Mouse (Mus musculus): Measurements from ENCODE around the gene Pcca. TPM values are rescaled to one million over a fixed set of nuclear protein-coding genes. Genes with fewer than 3 reads are reported as not detected.

Pcca gene
- polyA plus RNA-seq, 1 experiment from 2014 or later, result 32.2 TPM

- H3K9ac ChIP-seq (replicated peaks), result no peak overlapping the region
- no peak for ATAC-seq (ENCODE audit: low FRiP score, low read depth)
- H3K36me3 ChIP-seq, result no peaks in the 10 kb centered on the region
- H3K27ac ChIP-seq (replicated peaks), result no peak overlapping the region
- no peak overlapping the region for H3K4me3 ChIP-seq
- no peaks in the 10 kb centered on the region; the same call in 1 of the 2 replicates for H3K4me1 ChIP-seq
- no peaks in the 10 kb centered on the region for H3K27me3 ChIP-seq
- 72% methylated on average over 3 of the region's 3 CpGs for WGBS
- H3K9me3 ChIP-seq, result no peaks in the 10 kb centered on the region
- H3K4me2 ChIP-seq (replicated peaks), result no peak overlapping the region
Measured at GRCm38 (mm10) chr14:122901177-122901576, 367.1 kb downstream of the Pcca start.

GRCm38 (mm10) chr14:122901715-122902114, 367.6 kb downstream of the Pcca start:
- H3K4me3 ChIP-seq, result no peak overlapping the region
- H3K4me2 ChIP-seq (replicated peaks), result no peak overlapping the region
- no peaks in the 10 kb centered on the region for H3K36me3 ChIP-seq
- no peaks in the 10 kb centered on the region; the same call in 1 of the 2 replicates for H3K4me1 ChIP-seq
- 93% methylated on average over 2 of the region's 2 CpGs for WGBS
- no peaks in the 10 kb centered on the region for H3K9me3 ChIP-seq
- no peak overlapping the region for H3K27ac ChIP-seq (replicated peaks)
- no peak overlapping the region for H3K9ac ChIP-seq (replicated peaks)
- H3K27me3 ChIP-seq, result no peaks in the 10 kb centered on the region
- no peak for ATAC-seq (ENCODE audit: low FRiP score, low read depth)

- Histone ChIP-seq H3K27me3 (no peaks in the 10 kb centered on the region), H3K4me3 (no peak overlapping the region), H3K9ac (replicated peaks) (no peak overlapping the region), H3K9me3 (no peaks in the 10 kb centered on the region; the same call in 1 of the 2 replicates), H3K4me1 (no peaks in the 10 kb centered on the region; the same call in 1 of the 2 replicates), H3K4me2 (replicated peaks) (no peak overlapping the region), H3K36me3 (no peaks in the 10 kb centered on the region), H3K27ac (replicated peaks) (no peak overlapping the region)
- ATAC-seq (ENCODE audit: low FRiP score, low read depth), result no peak
- WGBS, result 80% methylated on average over 2 of the region's 2 CpGs
Measured at GRCm38 (mm10) chr14:122902136-122902535, 368.0 kb downstream of the Pcca start.

GRCm38 (mm10) chr14:122902884-122903283, 368.8 kb downstream of the Pcca start:
- Histone ChIP-seq H3K9me3 (peaks cover 4% of the 10 kb centered on the region; the same call in 1 of the 2 replicates), H3K36me3 (no peaks in the 10 kb centered on the region), H3K4me2 (replicated peaks) (no peak overlapping the region), H3K9ac (replicated peaks) (no peak overlapping the region), H3K27ac (replicated peaks) (no peak overlapping the region), H3K27me3 (no peaks in the 10 kb centered on the region), H3K4me3 (no peak overlapping the region), H3K4me1 (no peaks in the 10 kb centered on the region; the same call in 1 of the 2 replicates)
- ATAC-seq (ENCODE audit: low FRiP score, low read depth), result no peak
- WGBS, result 85% methylated on average over 4 of the region's 4 CpGs

GRCm38 (mm10) chr14:122903923-122904351, 369.8 kb downstream of the Pcca start:
- Histone ChIP-seq H3K36me3 (no peaks in the 10 kb centered on the region), H3K4me3 (no peak overlapping the region), H3K9ac (replicated peaks) (no peak overlapping the region), H3K27me3 (no peaks in the 10 kb centered on the region), H3K9me3 (peaks cover 8% of the 10 kb centered on the region; the same call in 1 of the 2 replicates), H3K4me2 (replicated peaks) (no peak overlapping the region), H3K4me1 (no peaks in the 10 kb centered on the region; the same call in 1 of the 2 replicates), H3K27ac (replicated peaks) (no peak overlapping the region)
- 62% methylated on average over 2 of the region's 2 CpGs for WGBS
- ATAC-seq (ENCODE audit: low FRiP score, low read depth), result no peak

GRCm38 (mm10) chr14:122905007-122905406, 370.9 kb downstream of the Pcca start:
- H3K4me3 ChIP-seq, result no peak overlapping the region
- 91% methylated on average over 1 of the region's 1 CpGs for WGBS
- H3K9me3 ChIP-seq, result peaks cover 8% of the 10 kb centered on the region; the same call in 1 of the 2 replicates
- H3K4me1 ChIP-seq, result no peaks in the 10 kb centered on the region; the same call in 1 of the 2 replicates
- H3K36me3 ChIP-seq, result no peaks in the 10 kb centered on the region
- no peak overlapping the region for H3K9ac ChIP-seq (replicated peaks)
- no peak for ATAC-seq (ENCODE audit: low FRiP score, low read depth)
- H3K27me3 ChIP-seq, result no peaks in the 10 kb centered on the region
- no peak overlapping the region for H3K27ac ChIP-seq (replicated peaks)
- H3K4me2 ChIP-seq (replicated peaks), result no peak overlapping the region

GRCm38 (mm10) chr14:122908075-122908474, 374.0 kb downstream of the Pcca start:
- Histone ChIP-seq H3K9ac (replicated peaks) (no peak overlapping the region), H3K9me3 (peaks cover 8% of the 10 kb centered on the region; the same call in 1 of the 2 replicates), H3K4me3 (no peak overlapping the region), H3K36me3 (no peaks in the 10 kb centered on the region), H3K27me3 (peaks cover 22% of the 10 kb centered on the region), H3K4me2 (replicated peaks) (no peak overlapping the region), H3K4me1 (peaks cover 4% of the 10 kb centered on the region), H3K27ac (replicated peaks) (no peak overlapping the region)
- no peak for ATAC-seq (ENCODE audit: low FRiP score, low read depth)
- WGBS, result 88% methylated on average over 4 of the region's 4 CpGs

- ATAC-seq (ENCODE audit: low FRiP score, low read depth), result no peak
- Histone ChIP-seq H3K4me2 (replicated peaks) (no peak overlapping the region), H3K9me3 (peaks cover 8% of the 10 kb centered on the region; the same call in 1 of the 2 replicates), H3K27me3 (peaks cover 28% of the 10 kb centered on the region), H3K4me3 (no peak overlapping the region), H3K9ac (replicated peaks) (no peak overlapping the region), H3K36me3 (no peaks in the 10 kb centered on the region), H3K27ac (replicated peaks) (no peak overlapping the region), H3K4me1 (peaks cover 8% of the 10 kb centered on the region)
- 85% methylated on average over 5 of the region's 5 CpGs for WGBS
Measured at GRCm38 (mm10) chr14:122909368-122910091, 375.4 kb downstream of the Pcca start.

GRCm38 (mm10) chr14:122911265-122911664, 377.1 kb downstream of the Pcca start:
- H3K36me3 ChIP-seq, result 0 out of 2 replicates have a peak, but pooled peaks cover 3% of the 10 kb centered on the region
- no peak overlapping the region for H3K9ac ChIP-seq (replicated peaks)
- peaks cover 8% of the 10 kb centered on the region for H3K4me1 ChIP-seq
- H3K27ac ChIP-seq (replicated peaks), result no peak overlapping the region
- peaks cover 8% of the 10 kb centered on the region; the same call in 1 of the 2 replicates for H3K9me3 ChIP-seq
- peaks cover 28% of the 10 kb centered on the region for H3K27me3 ChIP-seq
- no peak overlapping the region for H3K4me2 ChIP-seq (replicated peaks)
- no peak for ATAC-seq (ENCODE audit: low FRiP score, low read depth)
- H3K4me3 ChIP-seq, result no peak overlapping the region

GRCm38 (mm10) chr14:122912137-122912536, 378.0 kb downstream of the Pcca start:
- H3K4me1 ChIP-seq, result peaks cover 8% of the 10 kb centered on the region
- H3K4me2 ChIP-seq (replicated peaks), result peak overlapping the region; percentile 98
- WGBS, result 53% methylated on average over 1 of the region's 1 CpGs
- peaks cover 8% of the 10 kb centered on the region; the same call in 1 of the 2 replicates for H3K9me3 ChIP-seq
- no peak overlapping the region for H3K27ac ChIP-seq (replicated peaks)
- no peak for ATAC-seq (ENCODE audit: low FRiP score, low read depth)
- peaks cover 28% of the 10 kb centered on the region for H3K27me3 ChIP-seq
- H3K36me3 ChIP-seq, result 0 out of 2 replicates have a peak, but pooled peaks cover 3% of the 10 kb centered on the region
- H3K9ac ChIP-seq (replicated peaks), result no peak overlapping the region
- peak overlapping the region; percentile 65; the same call in 1 of the 2 replicates for H3K4me3 ChIP-seq

- peaks cover 8% of the 10 kb centered on the region for H3K4me1 ChIP-seq
- peak overlapping the region; percentile 62 for H3K9ac ChIP-seq (replicated peaks)
- H3K36me3 ChIP-seq, result 0 out of 2 replicates have a peak, but pooled peaks cover 3% of the 10 kb centered on the region
- 0 out of 2 replicates have a peak, but pooled peaks cover 3% of the 10 kb centered on the region for H3K9me3 ChIP-seq
- peak overlapping the region; percentile 98 for H3K4me2 ChIP-seq (replicated peaks)
- WGBS, result under 1% methylated on average over 58 of the region's 58 CpGs
- H3K27ac ChIP-seq (replicated peaks), result no peak overlapping the region
- H3K27me3 ChIP-seq, result peaks cover 28% of the 10 kb centered on the region
- peak; percentile 79 for ATAC-seq (ENCODE audit: low FRiP score, low read depth)
- peak overlapping the region; percentile 65 for H3K4me3 ChIP-seq
Measured at GRCm38 (mm10) chr14:122912812-122913498, 378.8 kb downstream of the Pcca start.

- no peak within 1 kb of the TSS for H3K27ac ChIP-seq (replicated peaks)
- H3K36me3 ChIP-seq, result 0 out of 2 replicates have a peak, but pooled peaks cover 6% of the 10 kb centered on the region
- peak within 1 kb of the TSS; percentile 98 for H3K4me2 ChIP-seq (replicated peaks)
- peaks cover 28% of the 10 kb centered on the region for H3K27me3 ChIP-seq
- peak within 1 kb of the TSS; percentile 65 for H3K4me3 ChIP-seq
- 77% methylated on average over 6 of the region's 6 CpGs for whole genome bisulfite sequencing
- no peak for ATAC-seq (ENCODE audit: low FRiP score, low read depth)
- 0 out of 2 replicates have a peak, but pooled peaks cover under 1% of the 10 kb centered on the region for H3K9me3 ChIP-seq
- peak within 1 kb of the TSS; percentile 62 for H3K9ac ChIP-seq (replicated peaks)
- peaks cover 8% of the 10 kb centered on the region for H3K4me1 ChIP-seq
Measured at GRCm38 (mm10) chr14:122913657-122914056, 379.5 kb downstream of the Pcca start, which contains the start of gene Ggact. Gene Ggact, minus strand, starts transcription at chr14:122913757.
